Mouse (Mus musculus) liver, adult 2 months (tissue): ENCODE results near the gene Slc25a34.

Experiments used
- CTCF ChIP-seq: fragments of 200-500 bp; IDR thresholded peaks from 2 replicates; pipeline ENCODE4 v1.5.1; 2011; ENCODE audit warnings: low read depth, low read length, control low read depth
- POLR2A ChIP-seq: fragments of 200-500 bp; IDR thresholded peaks from 2 replicates; pipeline ENCODE4 v1.6.1; 2011; ENCODE audit warnings: low read length, control low read depth; ENCODE audit not compliant: insufficient read depth; ENCODE audit errors: extremely low read depth

DNA sequence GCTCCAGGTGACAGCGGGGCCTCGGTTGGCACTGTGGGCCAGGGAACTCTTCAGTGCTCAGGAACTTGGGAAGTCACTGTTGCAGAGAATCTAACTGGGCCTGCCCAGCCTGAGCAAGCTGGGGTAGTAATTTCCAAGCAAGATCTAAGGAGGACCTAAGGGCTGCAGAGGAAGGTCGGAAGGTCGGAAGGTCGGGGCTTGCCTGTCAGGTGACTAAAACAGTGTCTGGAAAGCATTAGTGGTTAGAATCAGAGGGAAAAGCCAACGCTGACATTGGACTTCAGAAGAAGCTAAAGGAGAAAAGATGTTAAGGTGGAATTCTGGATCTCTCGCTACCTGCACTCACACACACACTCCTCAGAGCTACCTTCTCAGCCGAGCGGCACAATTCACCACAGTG is 12.4 kb upstream of the Slc25a34 start:
- TF ChIP-seq CTCF (no peak), POLR2A (no peak)
